Mouse (Mus musculus): Measurements from ENCODE around the gene Ston1. TPM values are rescaled to one million over a fixed set of nuclear protein-coding genes. Genes with fewer than 3 reads are reported as not detected.
A peak's percentile ranks its signal among the peaks of the same experiment; 100 is the strongest.

The Ston1 gene
- polyA plus RNA-seq, 1 experiment from 2014 or later = 3.4 TPM

GRCm38 (mm10) chr17:88688226-88688625, 90.7 kb downstream of the Ston1 start:
- H3K27ac ChIP-seq (ENCODE audit: low read depth, low read length) = no peak overlapping the region
- no peak overlapping the region for H3K4me2 ChIP-seq (ENCODE audit: low read depth, low read length, severe bottlenecking)
- no peak overlapping the region for H3K9ac ChIP-seq (ENCODE audit: low read length)
- H3K4me1 ChIP-seq (replicated peaks; ENCODE audit: control insufficient read depth, insufficient read depth, low read length) = no peaks in the 10 kb centered on the region
- H3K4me3 ChIP-seq (ENCODE audit: low read depth, low read length) = no peak overlapping the region
- H3K36me3 ChIP-seq (ENCODE audit: control insufficient read depth, insufficient read depth, low read length) = no peaks in the 10 kb centered on the region
- peak; percentile 21; the same call in 1 of the 2 replicates for ATAC-seq (replicated peaks; ENCODE audit: low FRiP score)
- DNase-seq (ENCODE audit: low spot score) = no peak
- no peaks in the 10 kb centered on the region for H3K27me3 ChIP-seq (ENCODE audit: control insufficient read depth, insufficient read depth, low read length)
- 50% methylated on average over 11 of the region's 11 CpGs for WGBS
- H3K9me3 ChIP-seq (ENCODE audit: control insufficient read depth, low read length) = no peaks in the 10 kb centered on the region

GRCm38 (mm10) chr17:88696656-88697333, 99.3 kb downstream of the Ston1 start:
- no peak overlapping the region for H3K27ac ChIP-seq (ENCODE audit: low read depth, low read length)
- ATAC-seq (replicated peaks; ENCODE audit: low FRiP score) = no peak
- no peak for DNase-seq (ENCODE audit: low spot score)
- H3K4me1 ChIP-seq (replicated peaks; ENCODE audit: control insufficient read depth, insufficient read depth, low read length) = no peaks in the 10 kb centered on the region
- no peaks in the 10 kb centered on the region for H3K36me3 ChIP-seq (ENCODE audit: control insufficient read depth, insufficient read depth, low read length)
- no peaks in the 10 kb centered on the region for H3K27me3 ChIP-seq (ENCODE audit: control insufficient read depth, insufficient read depth, low read length)
- no peak overlapping the region for H3K9ac ChIP-seq (ENCODE audit: low read length)
- H3K9me3 ChIP-seq (ENCODE audit: control insufficient read depth, low read length) = no peaks in the 10 kb centered on the region
- no peak overlapping the region for H3K4me2 ChIP-seq (ENCODE audit: low read depth, low read length, severe bottlenecking)
- 60% methylated on average over 9 of the region's 9 CpGs for WGBS
- no peak overlapping the region for H3K4me3 ChIP-seq (ENCODE audit: low read depth, low read length)

- H3K4me3 ChIP-seq (ENCODE audit: low read depth, low read length) = no peak overlapping the region
- no peak for ATAC-seq (replicated peaks; ENCODE audit: low FRiP score)
Measured at GRCm38 (mm10) chr17:88700901-88701300, 103.4 kb downstream of the Ston1 start.

GRCm38 (mm10) chr17:88702345-88702744, 104.9 kb downstream of the Ston1 start:
- H3K4me3 ChIP-seq (ENCODE audit: low read depth, low read length) = no peak overlapping the region
- no peak overlapping the region for H3K27ac ChIP-seq (ENCODE audit: low read depth, low read length)
- H3K36me3 ChIP-seq (ENCODE audit: control insufficient read depth, insufficient read depth, low read length) = no peaks in the 10 kb centered on the region
- WGBS = 57% methylated on average over 6 of the region's 6 CpGs
- DNase-seq (ENCODE audit: low spot score) (no peak), ATAC-seq (replicated peaks; ENCODE audit: low FRiP score) (no peak)
- no peaks in the 10 kb centered on the region for H3K9me3 ChIP-seq (ENCODE audit: control insufficient read depth, low read length)
- no peak overlapping the region for H3K9ac ChIP-seq (ENCODE audit: low read length)
- H3K4me2 ChIP-seq (ENCODE audit: low read depth, low read length, severe bottlenecking) = no peak overlapping the region
- H3K4me1 ChIP-seq (replicated peaks; ENCODE audit: control insufficient read depth, insufficient read depth, low read length) = peaks cover 3% of the 10 kb centered on the region; the same call in 1 of the 2 replicates
- H3K27me3 ChIP-seq (ENCODE audit: control insufficient read depth, insufficient read depth, low read length) = no peaks in the 10 kb centered on the region

More at GRCm38 (mm10) chr17:88700901-88701300, 103.4 kb downstream of the Ston1 start:
- no peak overlapping the region for H3K27ac ChIP-seq (ENCODE audit: low read depth, low read length)
- no peaks in the 10 kb centered on the region for H3K36me3 ChIP-seq (ENCODE audit: control insufficient read depth, insufficient read depth, low read length)
- H3K9ac ChIP-seq (ENCODE audit: low read length) = no peak overlapping the region
- H3K9me3 ChIP-seq (ENCODE audit: control insufficient read depth, low read length) = no peaks in the 10 kb centered on the region
- no peaks in the 10 kb centered on the region for H3K27me3 ChIP-seq (ENCODE audit: control insufficient read depth, insufficient read depth, low read length)
- H3K4me2 ChIP-seq (ENCODE audit: low read depth, low read length, severe bottlenecking) = no peak overlapping the region
- DNase-seq (ENCODE audit: low spot score) = no peak
- no peaks in the 10 kb centered on the region for H3K4me1 ChIP-seq (replicated peaks; ENCODE audit: control insufficient read depth, insufficient read depth, low read length)

DNA sequence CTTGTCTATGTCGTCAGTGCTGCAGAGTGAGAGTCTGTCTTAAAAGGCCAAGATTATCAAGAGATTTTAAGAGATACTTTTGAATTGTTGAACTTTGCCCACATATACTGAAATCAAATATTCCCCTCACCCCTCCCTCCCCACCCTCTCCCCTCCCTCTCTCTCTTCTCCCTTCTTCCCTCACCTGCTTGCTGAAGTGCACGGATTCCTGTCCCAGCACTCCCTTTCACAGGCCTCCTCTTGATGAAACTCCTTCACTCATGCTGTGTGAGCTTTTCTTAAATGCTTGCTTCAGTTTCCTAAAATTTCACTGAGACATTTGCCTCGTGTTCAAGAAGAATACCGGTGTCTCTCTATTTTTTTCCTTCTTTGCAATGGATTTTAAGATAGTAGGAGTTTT, 105.6 kb downstream of the Ston1 start:
- 42% methylated on average over 4 of the region's 4 CpGs for WGBS
- ATAC-seq (replicated peaks; ENCODE audit: low FRiP score) (no peak), DNase-seq (ENCODE audit: low spot score) (no peak)
- H3K9ac ChIP-seq (ENCODE audit: low read length) = no peak overlapping the region
- H3K4me1 ChIP-seq (replicated peaks; ENCODE audit: control insufficient read depth, insufficient read depth, low read length) = peaks cover 3% of the 10 kb centered on the region; the same call in 1 of the 2 replicates
- no peak overlapping the region for H3K27ac ChIP-seq (ENCODE audit: low read depth, low read length)
- no peaks in the 10 kb centered on the region for H3K9me3 ChIP-seq (ENCODE audit: control insufficient read depth, low read length)
- no peak overlapping the region for H3K4me2 ChIP-seq (ENCODE audit: low read depth, low read length, severe bottlenecking)
- H3K4me3 ChIP-seq (ENCODE audit: low read depth, low read length) = no peak overlapping the region
- no peaks in the 10 kb centered on the region for H3K27me3 ChIP-seq (ENCODE audit: control insufficient read depth, insufficient read depth, low read length)
- H3K36me3 ChIP-seq (ENCODE audit: control insufficient read depth, insufficient read depth, low read length) = no peaks in the 10 kb centered on the region

DNA sequence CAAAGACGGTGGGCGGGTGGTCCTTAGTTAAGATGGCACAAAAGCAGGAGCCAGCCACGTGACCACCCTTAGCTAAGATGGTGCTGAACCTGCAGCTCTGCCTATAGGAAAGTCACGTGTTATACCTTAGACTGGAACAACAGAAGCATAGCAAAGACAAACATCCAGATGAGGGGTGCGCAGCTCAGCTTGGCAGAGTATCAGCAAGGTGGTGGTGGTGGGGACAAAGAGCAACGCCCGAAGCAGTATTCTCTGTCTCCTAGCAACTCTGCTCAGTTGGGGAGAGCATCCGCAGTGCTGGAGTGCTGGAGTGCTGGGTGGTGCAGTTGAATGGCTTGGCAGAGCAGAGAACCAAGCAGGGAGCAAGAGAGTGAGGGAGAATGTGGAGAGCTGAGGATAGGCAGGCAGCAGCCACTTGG, 108.8 kb downstream of the Ston1 start:
- Histone ChIP-seq H3K9ac (ENCODE audit: low read length) (no peak overlapping the region), H3K4me2 (ENCODE audit: low read depth, low read length, severe bottlenecking) (no peak overlapping the region), H3K4me1 (replicated peaks; ENCODE audit: control insufficient read depth, insufficient read depth, low read length) (peaks cover 3% of the 10 kb centered on the region; the same call in 1 of the 2 replicates), H3K36me3 (ENCODE audit: control insufficient read depth, insufficient read depth, low read length) (no peaks in the 10 kb centered on the region), H3K27ac (ENCODE audit: low read depth, low read length) (no peak overlapping the region), H3K4me3 (ENCODE audit: low read depth, low read length) (no peak overlapping the region), H3K9me3 (ENCODE audit: control insufficient read depth, low read length) (no peaks in the 10 kb centered on the region), H3K27me3 (ENCODE audit: control insufficient read depth, insufficient read depth, low read length) (no peaks in the 10 kb centered on the region)
- WGBS = 23% methylated on average over 8 of the region's 8 CpGs
- ATAC-seq (replicated peaks; ENCODE audit: low FRiP score) = peak; percentile 74
- DNase-seq (ENCODE audit: low spot score) = peak; percentile 54

Other genes with a start within 250 kb of the Ston1 start
- gene Foxn2, start 157.0 kb upstream of the Ston1 start, polyA plus RNA-seq (2014; fragmentation: Nextera tagmentation; extraction: Ambion mirVana) = 7.1 and 9.5 TPM in 2 replicates
- gene Ppp1r21, start 67.6 kb upstream of the Ston1 start, polyA plus RNA-seq (2014; fragmentation: Nextera tagmentation; extraction: Ambion mirVana) = 23.8 and 29.4 TPM in 2 replicates
- 0.36 TPM in 1 of 2 replicates, not detected in the other for gene Gtf2a1l, start 71.0 kb downstream of the Ston1 start, polyA plus RNA-seq (2014; fragmentation: Nextera tagmentation; extraction: Ambion mirVana)
- gene Lhcgr, start 194.3 kb downstream of the Ston1 start, polyA plus RNA-seq (2014; fragmentation: Nextera tagmentation; extraction: Ambion mirVana) = 0.16 and 0.20 TPM in 2 replicates